In genomic region chr4:121097650-121098378, GRCm38 (mm10) we compare ENCODE assay signal across 8 mouse cellular contexts. TPM values are rescaled to one million over a fixed set of nuclear protein-coding genes. Genes with fewer than 3 reads are reported as not detected.
DNase-seq lines count a peak whose midpoint lies in the region; ATAC-seq and TF ChIP-seq lines count a peak whose summit lies in the region.

TSS of gene Zmpste24 (minus strand) at chr4:121098241.

- no peak for TF ChIP-seq POLR2A in liver, adult 2 months (IDR thresholded peaks at IDR 0.05; ENCODE audit: extremely low read depth, insufficient read depth, low read length)
- peak; percentile 65 for TF ChIP-seq POLR2A in myocyte (IDR thresholded peaks at IDR 0.05; ENCODE audit: insufficient read length, low read depth)

- 0 out of 2 replicates have a peak, but pooled peaks cover 3% of the 10 kb centered on the region for H3K79me2 ChIP-seq in liver, adult 2 months (ENCODE audit: control insufficient read depth, insufficient read depth, low read length)
- H3K79me2 ChIP-seq in myocyte (ENCODE audit: control insufficient read depth, insufficient read depth) = peaks cover 16% of the 10 kb centered on the region

- H3K4me3 ChIP-seq in heart, embryonic 11.5 days (ENCODE audit: low read depth, low read length) = peak within 1 kb of the TSS; percentile 66
- peak within 1 kb of the TSS; percentile 70 for H3K4me3 ChIP-seq in kidney, embryonic 16.5 days (ENCODE audit: low read length)
- peak within 1 kb of the TSS; percentile 67 for H3K4me3 ChIP-seq in liver, adult 2 months (ENCODE audit: insufficient read depth, low read depth, low read length)
- H3K4me3 ChIP-seq in myocyte = peak within 1 kb of the TSS; percentile 74

- H3K9ac ChIP-seq in heart, embryonic 11.5 days (ENCODE audit: low read depth, low read length) = peak within 1 kb of the TSS; percentile 72
- H3K9ac ChIP-seq in kidney, embryonic 16.5 days (replicated peaks; ENCODE audit: low read length) = peak within 1 kb of the TSS; percentile 71
- peak within 1 kb of the TSS; percentile 73 for H3K9ac ChIP-seq in liver, adult 2 months (ENCODE audit: low read depth, low read length)

- DNase-seq in B cell, adult 2 months = peak; percentile 89 to 90
- peak; percentile 98 for DNase-seq in brain, adult 2 months (ENCODE audit: low read depth, low spot score)
- DNase-seq in liver, adult 2 months (ENCODE audit: extremely low read depth, low read depth, low spot score) = peak; percentile 81
- peak; percentile 87 for DNase-seq in splenic B cell, adult 2 months (ENCODE audit: low read depth, low spot score)

- peak; percentile 91 for ATAC-seq in erythroblast, adult 5-6 weeks (replicated peaks; ENCODE audit: low FRiP score, poor library complexity, severe bottlenecking)
- ATAC-seq in heart, embryonic 11.5 days (replicated peaks; ENCODE audit: insufficient number of reproducible peaks, low FRiP score, low TSS enrichment) = peak; percentile 64
- ATAC-seq in kidney, embryonic 16.5 days (ENCODE audit: low FRiP score, low TSS enrichment) = peak; percentile 92

- H3K27ac ChIP-seq in heart, embryonic 11.5 days (ENCODE audit: low read depth, low read length) = peak within 1 kb of the TSS; percentile 47; the same call in 1 of the 2 replicates
- peak within 1 kb of the TSS; percentile 75 for H3K27ac ChIP-seq in kidney, embryonic 16.5 days (ENCODE audit: low read length)
- H3K27ac ChIP-seq in liver, adult 2 months (replicated peaks; ENCODE audit: insufficient read depth, low read depth, low read length) = no peak within 1 kb of the TSS

- H3K4me1 ChIP-seq in heart, embryonic 11.5 days (ENCODE audit: control insufficient read depth, insufficient read depth, low read length) = peaks cover 4% of the 10 kb centered on the region; the same call in 1 of the 2 replicates
- peaks cover 11% of the 10 kb centered on the region for H3K4me1 ChIP-seq in kidney, embryonic 16.5 days (ENCODE audit: insufficient read depth, low read length)
- peaks cover 5% of the 10 kb centered on the region; the same call in 1 of the 2 replicates for H3K4me1 ChIP-seq in liver, adult 2 months (ENCODE audit: control insufficient read depth, insufficient read depth, low read length)

- 1% methylated on average over 39 of the region's 39 CpGs for WGBS in heart, embryonic 11.5 days (ENCODE audit: insufficient replicate concordance)
- under 1% methylated on average over 39 of the region's 39 CpGs for WGBS in kidney, embryonic 16.5 days
- WGBS in liver, adult 2 months = under 1% methylated on average over 39 of the region's 39 CpGs

- TF ChIP-seq CTCF in liver, adult 2 months (IDR thresholded peaks at IDR 0.05; ENCODE audit: low read depth, low read length) = no peak

- H3K36me3 ChIP-seq in heart, embryonic 11.5 days (ENCODE audit: control insufficient read depth, insufficient read depth, low read length) = peaks cover 17% of the 10 kb centered on the region
- H3K36me3 ChIP-seq in kidney, embryonic 16.5 days (ENCODE audit: insufficient read depth, low read length) = peaks cover 20% of the 10 kb centered on the region
- peaks cover 14% of the 10 kb centered on the region for H3K36me3 ChIP-seq in liver, adult 2 months (ENCODE audit: control insufficient read depth, insufficient read depth, low read length)
- peaks cover 5% of the 10 kb centered on the region for H3K36me3 ChIP-seq in myocyte (ENCODE audit: control insufficient read depth, insufficient read depth)
- H3K36me3 ChIP-seq in splenic B cell, adult 2 months (ENCODE audit: control insufficient read depth, insufficient read depth, low read length, poor library complexity, severe bottlenecking) = peaks cover 3% of the 10 kb centered on the region; the same call in 1 of the 2 replicates

- peak within 1 kb of the TSS; percentile 31 for H3ac ChIP-seq in myocyte (ENCODE audit: control insufficient read depth, insufficient read length)

- no peaks in the 10 kb centered on the region for H3K9me3 ChIP-seq in heart, embryonic 11.5 days (replicated peaks; ENCODE audit: control insufficient read depth, low read length)
- no peaks in the 10 kb centered on the region for H3K9me3 ChIP-seq in kidney, embryonic 16.5 days (ENCODE audit: low read length)

- peak within 1 kb of the TSS; percentile 62 for H3K4me2 ChIP-seq in heart, embryonic 11.5 days
- H3K4me2 ChIP-seq in kidney, embryonic 16.5 days (replicated peaks; ENCODE audit: low read depth, low read length) = peak within 1 kb of the TSS; percentile 83
- H3K4me2 ChIP-seq in myocyte (ENCODE audit: low read depth) = peak within 1 kb of the TSS; percentile 85

- H3K27me3 ChIP-seq in heart, embryonic 11.5 days (ENCODE audit: control insufficient read depth, insufficient read depth, low read length) = no peaks in the 10 kb centered on the region
- H3K27me3 ChIP-seq in kidney, embryonic 16.5 days (ENCODE audit: insufficient read depth, low read length) = no peaks in the 10 kb centered on the region
- no peaks in the 10 kb centered on the region for H3K27me3 ChIP-seq in liver, adult 2 months (ENCODE audit: control insufficient read depth, insufficient read depth, low read length)
- no peaks in the 10 kb centered on the region for H3K27me3 ChIP-seq in myocyte (ENCODE audit: control insufficient read depth, insufficient read depth, insufficient read length)
- no peaks in the 10 kb centered on the region for H3K27me3 ChIP-seq in splenic B cell, adult 2 months (ENCODE audit: control insufficient read depth, insufficient read depth, low read length, poor library complexity, severe bottlenecking)

TF ChIP-seq in myocyte, 11 proteins besides CTCF, POLR2A, EP300 and RAD21:
- TF ChIP-seq SRF (IDR thresholded peaks at IDR 0.05; ENCODE audit: control insufficient read depth, insufficient read length, low read depth) (no peak), TCF3 (IDR thresholded peaks at IDR 0.05; ENCODE audit: insufficient read length, low read depth) (no peak), MYOD1 (IDR thresholded peaks at IDR 0.05; ENCODE audit: control insufficient read depth in 1 of 3, insufficient read length in 2 of 3, low read depth in 2 of 3) (peak in 1 of 3 experiments; percentile 1), MYOG (IDR thresholded peaks at IDR 0.05; ENCODE audit: control insufficient read depth in 1 of 3, insufficient read depth in 1 of 3, insufficient read length in 2 of 3, low read depth in 2 of 3) (peak in 1 of 3 experiments; percentile 4), POLR2AphosphoS2 (IDR thresholded peaks at IDR 0.05; ENCODE audit: insufficient read length, low read depth) (peak; percentile 68)

RNA-seq across cellular contexts. Expression of gene Zmpste24, which starts in this region (rescaled TPM):
- 37.3 and 38.0 TPM in 2 replicates for total RNA-seq in erythroblast, adult 5-6 weeks (2015; ENCODE audit: low replicate concordance)
- total RNA-seq in erythroblast, adult 5-6 weeks (2017; ENCODE audit: low replicate concordance) = 19.0 and 27.3 TPM in 2 replicates
- 20.5 and 25.5 TPM in 2 replicates for polyA plus RNA-seq in heart, embryonic 11.5 days (2014; fragmentation: Nextera tagmentation; extraction: Ambion mirVana)
- 40.8 and 42.4 TPM in 2 replicates for polyA plus RNA-seq in kidney, embryonic 16.5 days (2015; fragmentation: Nextera tagmentation; extraction: Ambion mirVana)
- total RNA-seq in liver, adult 2 months (2014; rRNA removed) = 37.3 and 41.0 TPM in 2 replicates
- polyA plus RNA-seq in liver, adult 2 months (2012; rRNA removed) = 24.3 and 25.7 TPM in 2 replicates
- 17.6 TPM for polyA plus RNA-seq in myocyte (2012; fragmentation: generic; extraction: Trizol)
